Mouse (Mus musculus): ENCODE data around the gene Ptprg.

GRCm38 (mm10) chr14:12091730-12092129 is 538.4 kb downstream of the Ptprg start:
- TF ChIP-seq CTCF (IDR thresholded peaks at IDR 0.05; ENCODE audit: low read depth), result no peak
- TF ChIP-seq EP300 (IDR thresholded peaks at IDR 0.05; ENCODE audit: low read depth), result no peak
